Mouse (Mus musculus): Measurements from ENCODE around the gene C4b. TPM values are rescaled to one million over a fixed set of nuclear protein-coding genes. Genes with fewer than 3 reads are reported as not detected.
"Not testable (repeated sequence)": the region's sequence is repeated elsewhere in the genome, so short reads cannot be mapped to it uniquely, and the experiment has no call there.

The C4b gene
- polyA plus RNA-seq, 1 experiment from 2014 or later: 0.11 TPM

DNA sequence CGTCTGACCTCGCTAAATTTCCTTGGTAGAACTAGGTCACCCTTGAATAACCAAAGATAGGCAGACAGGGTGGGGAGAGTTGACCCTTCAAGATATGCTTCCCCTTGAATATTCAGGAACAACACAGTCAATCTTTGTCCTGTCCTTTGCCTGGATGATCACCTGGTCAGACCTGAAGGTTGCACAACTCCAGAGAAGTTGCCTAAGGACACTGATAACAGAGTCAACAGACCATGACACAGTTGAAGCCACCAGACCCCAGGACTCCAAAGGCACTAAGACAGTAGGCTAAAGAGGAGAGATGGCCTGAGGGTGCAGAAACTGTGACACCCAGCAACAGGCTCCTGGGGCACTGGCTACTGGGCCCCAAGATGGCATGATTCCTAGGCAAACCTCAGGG, 15.8 kb downstream of the C4b start:
- ATAC-seq (ENCODE audit: low FRiP score, low read depth): no peak
- no peaks in the 10 kb centered on the region for H3K27me3 ChIP-seq
- 91% methylated on average over 2 of the region's 2 CpGs for WGBS
- peaks cover 3% of the 10 kb centered on the region for H3K9me3 ChIP-seq
- no peaks in the 10 kb centered on the region for H3K36me3 ChIP-seq
- H3K4me3 ChIP-seq: no peak overlapping the region
- H3K4me2 ChIP-seq (replicated peaks): no peak overlapping the region
- no peaks in the 10 kb centered on the region for H3K4me1 ChIP-seq
- no peak overlapping the region for H3K9ac ChIP-seq (replicated peaks)
- no peak overlapping the region for H3K27ac ChIP-seq (replicated peaks)

DNA sequence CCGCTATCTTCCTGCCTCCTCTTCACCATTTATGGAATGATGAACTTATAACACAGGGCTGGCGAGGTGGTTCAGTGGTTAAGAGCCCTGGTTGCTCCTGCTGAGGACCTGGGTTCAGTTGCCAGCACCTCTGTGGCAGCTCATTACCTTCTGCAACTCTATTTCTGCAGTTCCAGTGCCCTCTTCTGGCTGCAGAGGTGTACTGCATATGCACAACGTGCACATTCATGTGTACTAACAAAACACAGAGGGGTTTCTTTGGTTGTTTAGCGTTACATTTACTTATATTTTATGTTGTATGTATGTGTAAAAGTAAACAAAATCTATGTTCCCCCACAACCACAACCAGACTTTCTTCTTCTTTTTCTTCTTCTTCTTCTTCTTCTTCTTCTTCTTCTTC, 20.6 kb downstream of the C4b start:
- peaks cover 5% of the 10 kb centered on the region for H3K9me3 ChIP-seq
- H3K4me3 ChIP-seq: no peak overlapping the region
- H3K36me3 ChIP-seq: no peaks in the 10 kb centered on the region
- no peaks in the 10 kb centered on the region for H3K4me1 ChIP-seq
- no peak overlapping the region for H3K4me2 ChIP-seq (replicated peaks)
- H3K27me3 ChIP-seq: no peaks in the 10 kb centered on the region
- no peak overlapping the region for H3K27ac ChIP-seq (replicated peaks)
- no peak overlapping the region for H3K9ac ChIP-seq (replicated peaks)
- no peak for ATAC-seq (ENCODE audit: low FRiP score, low read depth)
- WGBS: 87% methylated on average over 4 of the region's 4 CpGs

DNA sequence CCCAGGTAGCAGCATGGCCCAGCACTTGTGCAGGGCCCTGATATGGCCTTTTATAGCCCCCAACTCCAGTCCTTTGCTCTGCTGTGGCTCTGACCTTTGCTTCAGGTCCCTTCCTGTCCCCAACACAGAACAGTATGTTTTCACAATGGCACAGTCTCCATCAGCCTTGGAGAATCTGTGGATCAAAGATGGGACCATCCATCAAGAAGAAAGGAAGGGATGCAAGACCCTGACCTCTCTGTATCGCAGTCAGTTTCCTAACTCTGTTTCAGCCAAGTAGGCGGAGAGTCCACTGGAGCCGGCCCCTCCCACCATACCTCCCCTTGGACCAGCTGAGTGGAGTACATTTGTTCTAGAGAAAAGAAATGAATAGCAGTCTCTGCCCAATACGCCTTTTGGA, 21.4 kb downstream of the C4b start:
- not testable (repeated sequence) for H3K4me2 ChIP-seq (replicated peaks); H3K4me1 ChIP-seq; H3K9me3 ChIP-seq; H3K27ac ChIP-seq (replicated peaks); H3K4me3 ChIP-seq; H3K9ac ChIP-seq (replicated peaks); ATAC-seq (ENCODE audit: low FRiP score, low read depth); H3K27me3 ChIP-seq; H3K36me3 ChIP-seq
- 94% methylated on average over 4 of the region's 4 CpGs for WGBS

DNA sequence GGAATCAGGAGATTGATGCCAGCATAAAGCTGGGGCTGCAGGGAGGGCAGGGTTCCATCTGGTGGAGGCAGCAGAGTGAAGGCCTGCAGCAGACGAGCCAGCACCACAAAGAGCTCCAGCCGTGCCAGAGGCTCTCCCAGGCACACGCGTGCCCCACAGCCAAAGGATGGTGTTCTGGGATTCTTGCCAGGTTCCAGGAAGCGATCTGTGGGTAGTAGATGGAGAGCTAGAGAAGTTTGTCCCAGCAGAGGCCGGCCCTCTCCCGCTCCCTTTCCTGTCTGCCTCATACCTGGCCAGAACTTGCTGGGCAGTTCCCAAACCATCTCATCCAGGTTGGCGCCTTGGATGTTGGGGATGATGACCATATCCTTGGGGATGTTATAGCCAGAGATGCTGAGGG, 23.8 kb downstream of the C4b start:
- not testable (repeated sequence) for H3K9me3 ChIP-seq; H3K4me2 ChIP-seq (replicated peaks); H3K36me3 ChIP-seq; H3K4me1 ChIP-seq; H3K9ac ChIP-seq (replicated peaks); H3K27me3 ChIP-seq; ATAC-seq (ENCODE audit: low FRiP score, low read depth); H3K4me3 ChIP-seq; H3K27ac ChIP-seq (replicated peaks)
- whole genome bisulfite sequencing: 85% methylated on average over 8 of the region's 8 CpGs

DNA sequence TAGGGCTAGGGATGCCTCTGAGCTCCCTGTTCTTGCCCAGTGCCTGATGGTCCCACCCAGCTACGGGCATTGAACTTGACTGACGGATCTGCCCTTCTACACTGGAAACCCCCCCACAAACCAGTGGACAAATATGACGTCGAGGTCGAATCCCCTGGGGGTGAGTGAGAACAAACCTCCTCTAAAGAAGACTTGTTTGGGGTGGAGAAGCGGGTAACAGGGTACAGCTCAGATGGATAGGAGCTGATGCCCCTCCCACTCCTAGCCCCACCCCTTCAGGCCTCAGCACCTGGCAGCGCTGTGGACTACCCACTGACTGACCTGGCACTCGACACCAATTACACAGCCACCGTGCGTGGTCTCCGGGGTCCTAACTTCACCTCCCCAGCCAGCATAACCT, 26.3 kb downstream of the C4b start:
- no peak overlapping the region for H3K9ac ChIP-seq (replicated peaks)
- no peaks in the 10 kb centered on the region for H3K9me3 ChIP-seq
- no peak overlapping the region for H3K4me3 ChIP-seq
- H3K4me2 ChIP-seq (replicated peaks): no peak overlapping the region
- ATAC-seq (ENCODE audit: low FRiP score, low read depth): no peak
- 89% methylated on average over 11 of the region's 11 CpGs for WGBS
- H3K4me1 ChIP-seq: no peaks in the 10 kb centered on the region
- H3K27ac ChIP-seq (replicated peaks): no peak overlapping the region
- no peaks in the 10 kb centered on the region for H3K27me3 ChIP-seq
- H3K36me3 ChIP-seq: no peaks in the 10 kb centered on the region

DNA sequence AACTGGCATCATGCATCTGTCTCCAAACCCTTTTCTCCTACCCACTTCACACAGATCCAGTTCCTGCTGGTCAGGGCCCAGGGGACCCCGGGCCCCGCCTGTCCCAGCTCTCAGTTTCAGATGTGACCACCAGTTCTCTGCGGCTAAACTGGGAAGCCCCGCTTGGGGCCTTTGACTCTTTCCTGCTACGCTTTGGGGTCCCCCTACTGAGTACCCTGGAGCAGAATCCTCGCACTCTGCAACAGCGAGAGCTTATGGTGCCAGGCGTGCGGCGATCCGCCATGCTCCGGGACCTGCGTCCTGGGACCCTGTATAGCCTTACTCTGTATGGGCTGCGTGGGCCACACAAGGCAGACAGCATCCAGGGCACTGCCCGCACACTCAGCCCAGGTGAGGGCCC, 27.4 kb downstream of the C4b start:
- Histone ChIP-seq H3K4me3 (no peak overlapping the region), H3K4me1 (no peaks in the 10 kb centered on the region), H3K36me3 (no peaks in the 10 kb centered on the region), H3K27ac (replicated peaks) (no peak overlapping the region), H3K27me3 (no peaks in the 10 kb centered on the region), H3K4me2 (replicated peaks) (no peak overlapping the region), H3K9me3 (no peaks in the 10 kb centered on the region), H3K9ac (replicated peaks) (no peak overlapping the region)
- ATAC-seq (ENCODE audit: low FRiP score, low read depth): no peak
- WGBS: 87% methylated on average over 15 of the region's 15 CpGs

DNA sequence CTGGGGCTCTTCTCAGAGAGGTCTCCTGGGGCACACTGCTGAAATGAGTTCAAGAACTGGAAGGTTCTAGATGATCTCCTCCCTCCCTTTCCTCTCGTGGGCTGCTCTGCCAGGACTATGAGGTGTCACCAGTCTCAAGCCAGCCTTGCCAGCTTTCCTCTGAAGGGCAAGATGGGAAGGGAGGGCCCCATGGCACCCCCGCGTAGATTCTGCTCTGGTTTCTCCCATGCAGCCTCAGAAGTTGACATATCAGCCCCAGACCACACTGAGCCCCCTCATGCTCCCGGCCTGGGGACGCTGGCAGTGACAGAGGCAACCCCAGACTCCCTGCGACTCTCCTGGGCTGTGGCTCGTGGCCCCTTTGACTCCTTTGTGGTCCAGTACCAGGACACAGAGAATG, 28.2 kb downstream of the C4b start:
- H3K36me3 ChIP-seq; H3K9me3 ChIP-seq; ATAC-seq (ENCODE audit: low FRiP score, low read depth); H3K4me3 ChIP-seq; H3K4me2 ChIP-seq (replicated peaks); H3K27ac ChIP-seq (replicated peaks); H3K27me3 ChIP-seq; H3K9ac ChIP-seq (replicated peaks); H3K4me1 ChIP-seq: not testable (repeated sequence)
- WGBS: 82% methylated on average over 7 of the region's 7 CpGs

DNA sequence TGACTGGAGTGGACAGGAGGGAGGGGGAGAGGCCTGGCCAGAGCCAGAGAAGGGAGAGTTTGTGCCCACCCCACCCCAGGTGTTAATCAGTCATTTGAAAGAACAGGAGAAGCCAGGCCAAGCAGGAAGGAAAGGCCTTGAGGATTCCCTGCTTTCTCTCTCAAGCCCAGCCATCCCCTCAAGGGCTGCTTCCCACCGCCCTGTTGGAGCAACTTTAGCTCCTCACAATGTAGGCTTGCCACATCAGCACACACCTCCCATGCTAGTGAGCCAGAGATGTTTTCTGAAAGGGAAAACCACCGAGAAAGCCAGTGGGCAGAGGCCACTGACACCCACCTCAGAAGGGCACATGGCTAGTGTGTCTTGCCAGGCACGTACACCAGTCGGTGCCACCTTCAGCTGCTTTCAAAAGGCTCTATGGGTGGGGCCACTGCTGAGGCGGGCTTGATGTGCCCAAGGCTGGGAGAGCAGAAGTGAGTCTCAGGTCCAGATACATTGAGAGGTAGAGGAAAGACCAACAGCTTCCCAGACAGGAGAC, 28.7 kb downstream of the C4b start:
- not testable (repeated sequence) for H3K36me3 ChIP-seq; H3K4me3 ChIP-seq; H3K4me2 ChIP-seq (replicated peaks); H3K27me3 ChIP-seq; H3K4me1 ChIP-seq; H3K9ac ChIP-seq (replicated peaks); H3K9me3 ChIP-seq; H3K27ac ChIP-seq (replicated peaks); ATAC-seq (ENCODE audit: low FRiP score, low read depth)
- 85% methylated on average over 5 of the region's 5 CpGs for WGBS

DNA sequence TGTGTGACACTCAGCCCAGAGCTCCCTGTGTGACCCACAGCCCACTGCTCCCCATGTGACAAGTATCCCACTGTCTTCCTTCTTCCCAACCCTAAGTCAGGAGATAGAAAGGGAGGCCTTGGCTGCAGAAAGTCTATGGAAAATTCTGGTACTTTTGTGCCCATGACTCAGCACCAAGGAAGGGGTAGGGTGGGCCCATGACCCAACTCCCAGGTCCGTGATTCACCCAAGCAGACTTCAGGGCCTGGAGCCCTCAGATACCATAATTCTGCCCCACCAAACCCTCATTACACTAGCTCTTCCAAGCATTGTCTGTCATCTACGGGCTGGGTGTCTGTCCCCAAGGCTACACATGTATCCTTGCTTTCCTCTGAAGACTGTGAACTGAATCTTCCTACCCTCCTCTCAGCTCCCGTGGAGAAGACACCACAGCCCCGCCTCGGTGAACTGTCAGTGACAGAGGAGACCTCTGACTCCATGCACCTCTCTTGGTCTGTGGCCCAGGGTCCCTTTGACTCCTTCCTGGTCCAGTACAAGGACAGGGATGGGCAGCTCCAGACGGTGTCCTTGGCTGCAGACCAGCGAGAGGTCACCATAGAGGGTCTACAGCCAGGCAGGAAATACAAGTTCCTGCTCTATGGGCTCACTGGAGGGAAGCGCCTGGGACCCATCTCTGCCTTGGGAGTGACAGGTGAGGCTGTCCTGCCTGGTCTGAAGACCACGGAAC, 29.3 kb downstream of the C4b start:
- H3K4me1 ChIP-seq; H3K27ac ChIP-seq (replicated peaks); ATAC-seq (ENCODE audit: low FRiP score, low read depth); H3K9me3 ChIP-seq; H3K4me2 ChIP-seq (replicated peaks); H3K9ac ChIP-seq (replicated peaks); H3K4me3 ChIP-seq; H3K27me3 ChIP-seq; H3K36me3 ChIP-seq: not testable (repeated sequence)
- WGBS: 83% methylated on average over 9 of the region's 9 CpGs

DNA sequence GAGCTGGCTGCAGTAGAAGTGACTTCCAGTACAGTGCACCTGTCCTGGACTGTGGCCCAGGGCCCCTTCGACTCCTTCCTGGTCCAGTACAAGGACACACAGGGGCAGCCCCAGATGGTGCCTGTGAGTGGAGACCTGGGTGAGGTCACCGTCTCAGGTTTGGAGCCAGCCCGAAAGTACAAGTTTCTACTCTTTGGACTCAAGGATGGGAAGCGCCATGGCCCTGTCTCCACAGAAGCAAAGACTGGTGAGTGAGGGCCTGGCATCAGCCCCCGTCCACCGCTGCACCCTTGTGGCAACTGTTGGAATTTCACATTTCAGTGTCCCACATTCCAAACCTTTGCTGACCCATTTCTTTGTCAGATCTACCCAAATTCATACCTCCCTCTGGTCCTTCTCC, 30.7 kb downstream of the C4b start:
- no peak overlapping the region for H3K27ac ChIP-seq (replicated peaks)
- no peaks in the 10 kb centered on the region for H3K36me3 ChIP-seq
- H3K4me1 ChIP-seq: no peaks in the 10 kb centered on the region
- no peaks in the 10 kb centered on the region for H3K9me3 ChIP-seq
- H3K9ac ChIP-seq (replicated peaks): no peak overlapping the region
- ATAC-seq (ENCODE audit: low FRiP score, low read depth): no peak
- H3K4me2 ChIP-seq (replicated peaks): no peak overlapping the region
- WGBS: 48% methylated on average over 6 of the region's 6 CpGs
- H3K27me3 ChIP-seq: no peaks in the 10 kb centered on the region
- H3K4me3 ChIP-seq: no peak overlapping the region

DNA sequence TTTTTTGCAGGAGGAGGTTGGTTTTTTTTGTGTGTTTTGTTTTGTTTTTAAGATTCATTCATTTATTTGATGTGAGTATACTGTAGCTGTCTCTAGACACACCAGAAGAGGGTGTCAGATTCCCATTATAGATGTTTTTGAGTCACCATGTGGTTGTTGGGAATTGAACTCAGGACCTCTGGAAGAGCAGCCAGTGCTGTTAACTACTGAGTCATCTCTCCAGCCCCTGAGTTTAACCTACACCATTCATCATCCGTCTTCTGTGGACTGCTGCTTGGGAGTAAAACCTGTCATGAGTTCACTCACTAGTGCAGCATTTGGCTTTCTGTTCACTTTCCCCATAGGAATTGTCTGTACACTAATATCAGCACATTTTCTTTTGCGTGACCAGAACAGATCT, 37.2 kb downstream of the C4b start:
- not testable (repeated sequence) for H3K4me1 ChIP-seq; H3K36me3 ChIP-seq; H3K27me3 ChIP-seq; H3K27ac ChIP-seq (replicated peaks); H3K9ac ChIP-seq (replicated peaks); ATAC-seq (ENCODE audit: low FRiP score, low read depth); H3K4me2 ChIP-seq (replicated peaks); H3K4me3 ChIP-seq; H3K9me3 ChIP-seq
- 86% methylated on average over 2 of the region's 2 CpGs for WGBS

DNA sequence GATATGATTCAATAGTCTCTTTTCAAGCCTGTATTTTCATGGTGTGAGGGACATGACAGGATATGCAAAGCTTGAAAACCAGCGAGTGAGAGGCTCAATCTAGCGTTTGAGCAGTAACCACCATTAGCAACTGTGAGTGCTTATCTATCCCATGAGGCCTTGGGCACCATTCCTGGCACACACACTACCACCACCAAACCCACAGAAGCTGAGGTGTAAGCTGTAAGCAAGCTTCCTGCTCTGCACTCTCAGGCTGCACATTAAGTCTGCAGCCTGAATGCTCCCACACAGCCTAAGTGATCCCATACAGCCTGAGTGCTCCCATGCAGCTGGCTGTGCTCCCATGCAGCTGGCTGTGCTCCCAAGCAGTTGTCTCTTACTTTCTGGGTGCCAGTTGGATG, 43.0 kb downstream of the C4b start:
- H3K27me3 ChIP-seq: no peaks in the 10 kb centered on the region
- H3K4me1 ChIP-seq: 0 out of 2 replicates have a peak, but pooled peaks cover 9% of the 10 kb centered on the region
- H3K27ac ChIP-seq (replicated peaks): no peak overlapping the region
- 75% methylated on average over 2 of the region's 2 CpGs for WGBS
- no peak overlapping the region for H3K9ac ChIP-seq (replicated peaks)
- H3K9me3 ChIP-seq: no peaks in the 10 kb centered on the region
- no peaks in the 10 kb centered on the region for H3K36me3 ChIP-seq
- H3K4me2 ChIP-seq (replicated peaks): no peak overlapping the region
- no peak overlapping the region for H3K4me3 ChIP-seq
- no peak for ATAC-seq (ENCODE audit: low FRiP score, low read depth)

All from midbrain, embryonic 12.5 days (tissue).